Mouse (Mus musculus) 3T3-L1 (cell line): ENCODE measurements around the gene Lmbr1.
"Not testable (repeated sequence)": the region's sequence is repeated elsewhere in the genome, so short reads cannot be mapped to it uniquely, and the experiment has no call there.

Experiments
- DNase-seq: peaks from one replicate; pipeline ENCODE4 v3.0.0-alpha.2; 2015; ENCODE audit warnings: low read depth, low spot score

Gene Lmbr1

GRCm38 (mm10) chr5:29378298-29379036, at the start of gene Lmbr1:
Gene Lmbr1, minus strand, starts transcription at chr5:29378390.
- peak; percentile 90 for DNase-seq

GRCm38 (mm10) chr5:29423330-29423729, 45.1 kb upstream of the Lmbr1 start:
- not testable (repeated sequence) for DNase-seq

- peak; percentile 64 for DNase-seq
Measured at GRCm38 (mm10) chr5:29413041-29413440, 34.9 kb upstream of the Lmbr1 start.

- DNase-seq, result no peak
Measured at GRCm38 (mm10) chr5:29410854-29411253, 32.7 kb upstream of the Lmbr1 start.

- peak; percentile 45 for DNase-seq
Measured at GRCm38 (mm10) chr5:29398427-29398826, 20.2 kb upstream of the Lmbr1 start.

GRCm38 (mm10) chr5:29388944-29389765, 11.0 kb upstream of the Lmbr1 start:
- peak; percentile 90 for DNase-seq

GRCm38 (mm10) chr5:29388181-29388943, 10.2 kb upstream of the Lmbr1 start:
- DNase-seq, result peak; percentile 96

- DNase-seq, result peak; percentile 65
Measured at GRCm38 (mm10) chr5:29387591-29387990, 9.4 kb upstream of the Lmbr1 start.

- DNase-seq, result no peak
Measured at GRCm38 (mm10) chr5:29382776-29383175, 4.6 kb upstream of the Lmbr1 start.

- DNase-seq, result no peak
Measured at GRCm38 (mm10) chr5:29380091-29380490, 1.9 kb upstream of the Lmbr1 start.

- no peak for DNase-seq
Measured at GRCm38 (mm10) chr5:29377590-29378297, 446 bp downstream of the Lmbr1 start.

- no peak for DNase-seq
Measured at GRCm38 (mm10) chr5:29363511-29363910, 14.7 kb downstream of the Lmbr1 start.

GRCm38 (mm10) chr5:29335836-29336235, 42.4 kb downstream of the Lmbr1 start:
- DNase-seq, result peak; percentile 75

- DNase-seq, result no peak
Measured at GRCm38 (mm10) chr5:29322503-29322902, 55.7 kb downstream of the Lmbr1 start.

GRCm38 (mm10) chr5:29309191-29309590, 69.0 kb downstream of the Lmbr1 start:
- DNase-seq, result peak; percentile 24

GRCm38 (mm10) chr5:29293194-29293593, 85.0 kb downstream of the Lmbr1 start:
- DNase-seq, result peak; percentile 81

GRCm38 (mm10) chr5:29290110-29290509, 88.1 kb downstream of the Lmbr1 start:
- DNase-seq, result no peak

GRCm38 (mm10) chr5:29289703-29290102, 88.5 kb downstream of the Lmbr1 start:
- DNase-seq, result no peak

GRCm38 (mm10) chr5:29281081-29281480, 97.1 kb downstream of the Lmbr1 start:
- DNase-seq, result no peak

GRCm38 (mm10) chr5:29274746-29275145, 103.4 kb downstream of the Lmbr1 start:
- peak; percentile 68 for DNase-seq

GRCm38 (mm10) chr5:29273426-29273825, 104.8 kb downstream of the Lmbr1 start:
- DNase-seq, result no peak
